Comparison of ENCODE assay signal across 9 mouse cellular contexts in the genomic region with DNA sequence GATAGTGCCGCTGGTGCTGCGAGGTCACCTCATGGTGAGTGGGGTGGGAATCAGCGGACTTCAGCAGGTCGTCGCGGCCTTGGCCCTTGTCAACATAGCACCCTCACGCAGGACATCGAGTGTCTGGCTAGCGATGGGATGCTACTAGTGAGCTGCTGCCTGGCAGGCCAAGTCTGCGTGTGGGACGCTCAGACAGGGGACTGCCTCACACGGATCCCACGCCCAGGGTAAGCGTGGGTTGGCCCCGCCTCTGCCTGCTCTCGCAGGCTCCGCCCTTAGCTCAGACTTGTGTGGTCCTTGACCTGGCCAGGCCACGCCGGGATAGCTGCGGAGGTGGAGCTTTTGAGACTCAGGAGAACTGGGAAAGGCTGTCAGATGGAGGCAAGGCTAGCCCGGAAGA. TPM values are rescaled to one million over a fixed set of nuclear protein-coding genes. Genes with fewer than 3 reads are reported as not detected.
DNase-seq lines count a peak whose midpoint lies in the region; ATAC-seq lines count a peak whose summit lies in the region.
"Had no signal": no experiment of that assay in that cellular context is flagged by ENCODE, and none has a peak within 500 bp of the region (broad histone marks: within the 10 kb centered on the region; RNA-seq: fewer than 3 reads in every experiment).

No protein-coding gene starts in this region.

- H3K27me3 ChIP-seq in heart, embryonic 11.5 days (ENCODE audit: control insufficient read depth, insufficient read depth, low read length), result no peaks in the 10 kb centered on the region
- H3K27me3 ChIP-seq in neural tube, embryonic 12.5 days (replicated peaks), result no peaks in the 10 kb centered on the region
- H3K27me3 ChIP-seq in limb, embryonic 13.5 days, result no peaks in the 10 kb centered on the region

- H3K9me3 ChIP-seq in heart, embryonic 11.5 days (replicated peaks; ENCODE audit: control insufficient read depth, low read length), result no peaks in the 10 kb centered on the region
- H3K9me3 ChIP-seq in neural tube, embryonic 12.5 days, result no peaks in the 10 kb centered on the region
- H3K9me3 ChIP-seq in limb, embryonic 13.5 days, result no peaks in the 10 kb centered on the region

- no peak for DNase-seq in heart, postnatal 10 days
- no peak for DNase-seq in neural tube, embryonic 10.5 days (ENCODE audit: extremely low spot score, low spot score)
- peak; percentile 78 for DNase-seq in testis, postnatal 14 days (ENCODE audit: low spot score)
- no peak for DNase-seq in urinary bladder, postnatal 36 days (ENCODE audit: low spot score in 2 of 2)
- no peak for DNase-seq in thymus, adult 18-20 months

- peak; percentile 50; the same call in 1 of the 2 replicates for ATAC-seq in heart, embryonic 11.5 days (replicated peaks; ENCODE audit: insufficient number of reproducible peaks, low FRiP score, low TSS enrichment)
- ATAC-seq in neural tube, embryonic 12.5 days (ENCODE audit: low FRiP score, low read depth), result 0 out of 2 replicates have a peak, but pooled peaks have one; percentile 44
- 0 out of 2 replicates have a peak, but pooled peaks have one; percentile 33 for ATAC-seq in limb, embryonic 13.5 days (ENCODE audit: low FRiP score, low read depth)

- H3K4me3 ChIP-seq in heart, embryonic 11.5 days (ENCODE audit: low read depth, low read length), result peak overlapping the region; percentile 4; the same call in 1 of the 2 replicates
- no peak overlapping the region for H3K4me3 ChIP-seq in neural tube, embryonic 12.5 days
- no peak overlapping the region for H3K4me3 ChIP-seq in limb, embryonic 13.5 days

- H3K9ac ChIP-seq in heart, embryonic 11.5 days (ENCODE audit: low read depth, low read length), result 0 out of 2 replicates have a peak overlapping the region, but pooled peaks have one; percentile 22
- H3K9ac ChIP-seq in neural tube, embryonic 12.5 days, result no peak overlapping the region
- no peak overlapping the region for H3K9ac ChIP-seq in limb, embryonic 13.5 days

- peaks cover 3% of the 10 kb centered on the region; the same call in 1 of the 2 replicates for H3K4me1 ChIP-seq in heart, embryonic 11.5 days (ENCODE audit: control insufficient read depth, insufficient read depth, low read length)
- no peaks in the 10 kb centered on the region for H3K4me1 ChIP-seq in neural tube, embryonic 12.5 days
- no peaks in the 10 kb centered on the region for H3K4me1 ChIP-seq in limb, embryonic 13.5 days

- peak overlapping the region; percentile 63 for H3K4me2 ChIP-seq in heart, embryonic 11.5 days
- H3K4me2 ChIP-seq in neural tube, embryonic 12.5 days (replicated peaks), result no peak overlapping the region
- peak overlapping the region; percentile 16; the same call in 1 of the 2 replicates for H3K4me2 ChIP-seq in limb, embryonic 13.5 days (replicated peaks)

- 20% methylated on average over 21 of the region's 21 CpGs for WGBS in heart, embryonic 11.5 days (ENCODE audit: insufficient replicate concordance)
- 51% methylated on average over 21 of the region's 21 CpGs for WGBS in neural tube, embryonic 12.5 days
- 33% methylated on average over 21 of the region's 21 CpGs for WGBS in limb, embryonic 13.5 days

- no peak overlapping the region for H3K27ac ChIP-seq in heart, embryonic 11.5 days (ENCODE audit: low read depth, low read length)
- H3K27ac ChIP-seq in neural tube, embryonic 12.5 days, result no peak overlapping the region
- H3K27ac ChIP-seq in limb, embryonic 13.5 days, result no peak overlapping the region

- intact Hi-C loops in heart, postnatal 10 days (cut with DNase I), result no loop called here

- peaks cover 33% of the 10 kb centered on the region for H3K36me3 ChIP-seq in heart, embryonic 11.5 days (ENCODE audit: control insufficient read depth, insufficient read depth, low read length)
- peaks cover 94% of the 10 kb centered on the region for H3K36me3 ChIP-seq in neural tube, embryonic 12.5 days
- peaks cover 95% of the 10 kb centered on the region for H3K36me3 ChIP-seq in limb, embryonic 13.5 days

RNA-seq across cellular contexts. Expression of gene Ptpn23, which starts 27.4 kb away (rescaled TPM):
- 11.7 and 14.1 TPM in 2 replicates for polyA plus RNA-seq in heart, embryonic 11.5 days (2014; fragmentation: Nextera tagmentation; extraction: Ambion mirVana)
- total RNA-seq in heart, postnatal 10 days (2021), result 10 to 100 TPM; 23.1 to 25.2 TPM
- polyA plus RNA-seq in neural tube, embryonic 12.5 days (2016; fragmentation: Nextera tagmentation; extraction: Ambion mirVana), result 17.6 and 22.7 TPM in 2 replicates
- polyA plus RNA-seq in limb, embryonic 13.5 days (2015; fragmentation: Nextera tagmentation; extraction: Ambion mirVana), result 17.7 and 17.9 TPM in 2 replicates

RNA-seq across cellular contexts. Expression of gene Ngp, which starts 38.9 kb away (rescaled TPM):
- 0.42 and 1.6 TPM in 2 replicates for polyA plus RNA-seq in heart, embryonic 11.5 days (2014; fragmentation: Nextera tagmentation; extraction: Ambion mirVana)
- total RNA-seq in heart, postnatal 10 days (2021), result 1 to 10 TPM in 1 of 2 experiments, under 1 TPM in 1; 0.92 to 1.8 TPM
- 2.4 and 4.3 TPM in 2 replicates for polyA plus RNA-seq in neural tube, embryonic 12.5 days (2016; fragmentation: Nextera tagmentation; extraction: Ambion mirVana)
- 0.97 and 0.98 TPM in 2 replicates for polyA plus RNA-seq in limb, embryonic 13.5 days (2015; fragmentation: Nextera tagmentation; extraction: Ambion mirVana)
- total RNA-seq: left cerebral cortex, postnatal 25 days had no signal

RNA-seq across cellular contexts. Expression of gene Scap, which starts 47.6 kb away (rescaled TPM):
- polyA plus RNA-seq in heart, embryonic 11.5 days (2014; fragmentation: Nextera tagmentation; extraction: Ambion mirVana), result 14.4 and 16.0 TPM in 2 replicates
- 10 to 100 TPM; 31.3 to 32.1 TPM for total RNA-seq in heart, postnatal 10 days (2021)
- polyA plus RNA-seq in neural tube, embryonic 12.5 days (2016; fragmentation: Nextera tagmentation; extraction: Ambion mirVana), result 40.1 and 43.5 TPM in 2 replicates
- polyA plus RNA-seq in limb, embryonic 13.5 days (2015; fragmentation: Nextera tagmentation; extraction: Ambion mirVana), result 39.7 and 40.2 TPM in 2 replicates
